Mouse (Mus musculus): ENCODE measurements around the gene Sowaha.
"Not testable (repeated sequence)": the region's sequence is repeated elsewhere in the genome, so short reads cannot be mapped to it uniquely, and the experiment has no call there.

The Sowaha gene

GRCm38 (mm10) chr11:53431347-53432056 is 48.6 kb downstream of the Sowaha start:
- DNase-seq: no peak

DNA sequence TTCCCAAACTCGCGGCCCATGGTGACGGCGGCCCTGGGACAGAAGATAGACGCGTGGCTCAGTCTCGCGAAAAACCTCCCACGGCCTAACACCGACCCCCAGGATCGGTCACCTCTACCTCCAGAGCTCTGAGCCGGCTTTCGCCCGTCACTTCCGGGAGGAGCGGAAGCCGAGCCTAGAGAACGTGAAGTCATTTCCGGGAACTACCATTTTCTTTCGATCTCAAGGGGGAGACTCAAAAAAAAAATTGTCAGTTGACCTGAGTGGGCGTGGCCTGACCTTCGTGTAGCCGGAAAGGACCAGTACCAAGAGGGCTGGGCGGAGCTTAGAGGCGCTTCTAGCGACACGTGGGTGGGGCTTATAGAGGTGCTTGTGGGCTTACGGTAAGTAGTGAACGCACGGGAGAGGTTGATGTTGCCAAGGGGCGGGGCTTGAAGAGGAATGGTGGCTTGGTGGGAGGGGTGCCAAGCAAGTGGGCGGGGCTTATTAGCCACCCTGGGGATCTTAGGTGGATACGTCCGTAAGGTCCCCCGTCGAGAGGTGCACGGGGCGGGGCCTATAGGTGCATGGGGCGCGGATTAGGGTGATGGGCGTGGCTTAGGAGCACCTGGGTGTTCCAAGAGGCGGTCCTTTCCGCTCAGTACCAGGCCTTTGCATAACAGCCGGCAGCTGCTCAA is 49.3 kb downstream of the Sowaha start, which contains the start of the genes Uqcrq and Gdf9:
Uqcrq (minus strand) TSS at position 162 of the 677 bp plus-strand sequence.
Gdf9 (plus strand) TSS at position 354 of the 677 bp plus-strand sequence.
- DNase-seq: peak; percentile 99

DNA sequence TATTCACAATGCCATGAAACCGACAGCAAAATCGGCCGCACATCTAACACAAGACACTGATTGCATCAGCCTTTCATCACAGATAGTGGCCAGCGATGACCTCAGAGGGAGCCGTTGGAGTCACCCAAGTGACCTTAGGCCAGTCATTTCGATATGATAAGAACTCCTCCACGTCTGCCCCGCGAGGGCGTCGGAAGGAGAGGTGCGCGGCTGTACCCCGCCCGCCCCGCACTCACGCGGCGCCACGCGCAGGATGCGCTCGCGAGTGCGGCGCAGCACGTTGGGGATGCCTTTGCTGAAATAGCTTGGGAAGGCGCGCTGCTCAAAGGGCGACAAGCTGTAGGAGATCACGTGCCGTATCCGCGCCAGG is 49.8 kb downstream of the Sowaha start:
- DNase-seq: no peak

- DNase-seq: no peak
These were observed 50.9 kb downstream of the Sowaha start for GRCm38 (mm10) chr11:53429182-53429581.

- no peak for DNase-seq
These were observed 51.4 kb downstream of the Sowaha start for GRCm38 (mm10) chr11:53428716-53429057.

DNA sequence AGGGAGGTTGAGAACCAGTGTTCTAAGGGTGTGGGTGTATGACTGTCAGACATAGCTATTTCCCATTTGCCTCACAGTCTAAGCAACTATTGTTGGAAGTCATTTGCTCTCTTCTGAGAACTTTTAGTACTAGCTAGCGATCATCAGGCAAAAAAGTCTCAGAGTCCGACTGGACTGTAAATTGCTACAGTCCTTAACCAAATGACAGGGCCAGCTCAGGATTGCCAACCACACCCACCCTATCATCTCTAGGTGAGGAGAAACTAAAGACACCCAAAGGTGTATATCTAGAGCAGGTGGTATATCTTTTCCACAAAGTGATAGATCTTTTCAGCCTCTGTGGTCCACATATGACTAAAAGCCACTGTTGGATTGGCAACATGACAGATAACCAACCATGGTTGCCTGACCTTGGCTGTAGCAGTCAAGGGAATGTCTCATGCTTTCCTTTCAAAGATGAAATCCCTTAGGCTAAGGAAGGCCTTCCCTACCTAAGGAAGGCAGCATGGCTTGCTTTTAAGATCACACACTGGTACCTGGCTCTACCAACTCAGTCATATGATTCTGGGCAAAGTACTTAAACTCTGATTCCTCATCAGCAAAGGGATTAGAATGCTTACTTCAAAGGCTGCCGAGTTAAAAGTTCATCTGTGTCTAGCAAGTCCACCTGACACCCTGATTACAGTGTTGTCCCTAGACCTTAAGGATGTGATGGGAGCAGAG is 51.9 kb downstream of the Sowaha start:
- DNase-seq: no peak

GRCm38 (mm10) chr11:53426914-53427313 is 53.2 kb downstream of the Sowaha start:
- DNase-seq: not testable (repeated sequence)
